Mouse (Mus musculus) thymus, postnatal 25 days (tissue): Measurements from ENCODE around the gene Gm16440.
"Not testable (repeated sequence)": the region's sequence is repeated elsewhere in the genome, so short reads cannot be mapped to it uniquely, and the experiment has no call there.

Experiments used
- DNase-seq: peaks from one replicate; pipeline ENCODE4 v3.0.0; 2022

The Gm16440 gene

GRCm38 (mm10) chr14:6390219-6390618, at the start of gene Gm16440:
Gm16440 (minus strand) TSS chr14:6390319.
- not testable (repeated sequence) for DNase-seq

GRCm38 (mm10) chr14:6426766-6427165, 36.6 kb upstream of the Gm16440 start:
- DNase-seq: not testable (repeated sequence)

GRCm38 (mm10) chr14:6426353-6426752, 36.2 kb upstream of the Gm16440 start:
- DNase-seq: not testable (repeated sequence)

- DNase-seq: not testable (repeated sequence)
Measured at GRCm38 (mm10) chr14:6412382-6412781, 22.3 kb upstream of the Gm16440 start, which contains the start of gene Gm3591. Gm3591 (minus strand) TSS chr14:6412482.

GRCm38 (mm10) chr14:6343578-6343977, 46.5 kb downstream of the Gm16440 start, which contains the start of gene Gm3618:
Gm3618 (minus strand) TSS chr14:6343678.
- not testable (repeated sequence) for DNase-seq
